Mouse (Mus musculus) liver, adult 2 months (tissue): ENCODE data around the gene Tcf20. TPM values are rescaled to one million over a fixed set of nuclear protein-coding genes. Genes with fewer than 3 reads are reported as not detected.

Source experiments
- DNase-seq: peaks from one replicate; pipeline ENCODE4 v3.0.0-alpha.2; 2011; ENCODE audit warnings: low read depth, low spot score; ENCODE audit errors: extremely low read depth
- H3K27ac ChIP-seq: fragments of 200-500 bp; replicated peaks from 2 replicates; pipeline ENCODE4 v1.5.1; 2012; ENCODE audit warnings: low read depth, mild to moderate bottlenecking, control low read depth, inconsistent platforms, low read length; ENCODE audit not compliant: insufficient read depth
- H3K27me3 ChIP-seq: fragments of 200-500 bp; 2 replicates; pipeline ENCODE4 v1.6.1; 2012; ENCODE audit warnings: mild to moderate bottlenecking, moderate library complexity, low read length, inconsistent platforms; ENCODE audit not compliant: control insufficient read depth, insufficient read depth
- H3K36me3 ChIP-seq: fragments of 200-500 bp; 2 replicates; pipeline ENCODE4 v1.6.1; 2012; ENCODE audit warnings: low read length, inconsistent platforms; ENCODE audit not compliant: control insufficient read depth, insufficient read depth
- H3K4me1 ChIP-seq: fragments of 200-500 bp; 2 replicates; pipeline ENCODE4 v1.6.1; 2011; ENCODE audit warnings: low read length; ENCODE audit not compliant: control insufficient read depth, insufficient read depth
- H3K4me3 ChIP-seq: fragments of 200-500 bp; 2 replicates; pipeline ENCODE4 v1.5.1; 2011; ENCODE audit warnings: low read depth, mild to moderate bottlenecking, control low read depth, low read length, moderate library complexity; ENCODE audit not compliant: insufficient read depth
- H3K79me2 ChIP-seq: fragments of 200-500 bp; 2 replicates; pipeline ENCODE4 v1.6.1; 2012; ENCODE audit warnings: inconsistent platforms, mild to moderate bottlenecking, low read length, moderate library complexity; ENCODE audit not compliant: control insufficient read depth, insufficient read depth
- H3K9ac ChIP-seq: fragments of 200-500 bp; 2 replicates; pipeline ENCODE4 v1.6.1; 2012; ENCODE audit warnings: low read depth, mild to moderate bottlenecking, control low read depth, inconsistent platforms, low read length
- CTCF ChIP-seq: fragments of 200-500 bp; IDR thresholded peaks from 2 replicates; pipeline ENCODE4 v1.5.1; 2011; ENCODE audit warnings: low read depth, low read length, control low read depth
- POLR2A ChIP-seq: fragments of 200-500 bp; IDR thresholded peaks from 2 replicates; pipeline ENCODE4 v1.6.1; 2011; ENCODE audit warnings: low read length, control low read depth; ENCODE audit not compliant: insufficient read depth; ENCODE audit errors: extremely low read depth
- WGBS: fragments of 180-500 bp; shearing (Covaris S2); methylation state at CpG from one replicate; pipeline ENCODE4 v1.1.7; 2018; 5-methylcytosine and 5-hydroxymethylcytosine counted together
- polyA plus RNA-seq: library from polyadenylated mRNA; depleted of rRNA; stranded (reverse); fragments of >200 nt; gene quantifications from 2 replicates; pipeline ENCODE4 v1.2.3, GENCODE M21; 2012
- total RNA-seq: library from RNA; depleted of rRNA; stranded (reverse); fragments of >200 nt; gene quantifications from 2 replicates; pipeline ENCODE4 v1.2.3, GENCODE M21; 2014

The Tcf20 gene
- total and polyA plus RNA-seq, 2 experiments: 8.7 to 22.6 TPM

GRCm38 (mm10) chr15:82954034-82954433 lies 33.6 kb downstream of the Tcf20 start:
- Histone ChIP-seq H3K4me1 (no peaks in the 10 kb centered on the region), H3K4me3 (no peak overlapping the region), H3K27ac (no peak overlapping the region), H3K79me2 (no peaks in the 10 kb centered on the region), H3K27me3 (no peaks in the 10 kb centered on the region), H3K36me3 (no peaks in the 10 kb centered on the region), H3K9ac (no peak overlapping the region)
- WGBS: 69% methylated on average over 5 of the region's 5 CpGs
- DNase-seq: no peak
- TF ChIP-seq POLR2A: no peak
- TF ChIP-seq CTCF: no peak

GRCm38 (mm10) chr15:82953096-82953495 lies 34.6 kb downstream of the Tcf20 start:
- Histone ChIP-seq H3K9ac (no peak overlapping the region), H3K36me3 (no peaks in the 10 kb centered on the region), H3K27ac (no peak overlapping the region), H3K79me2 (no peaks in the 10 kb centered on the region), H3K4me3 (no peak overlapping the region), H3K4me1 (no peaks in the 10 kb centered on the region), H3K27me3 (no peaks in the 10 kb centered on the region)
- TF ChIP-seq CTCF (no peak), POLR2A (no peak)
- 64% methylated on average over 4 of the region's 4 CpGs for WGBS
- no peak for DNase-seq

- H3K36me3 ChIP-seq: no peaks in the 10 kb centered on the region
- H3K27me3 ChIP-seq: no peaks in the 10 kb centered on the region
- no peak for DNase-seq
- H3K27ac ChIP-seq: no peak overlapping the region
- 40% methylated on average over 20 of the region's 20 CpGs for WGBS
- no peaks in the 10 kb centered on the region for H3K79me2 ChIP-seq
- H3K4me3 ChIP-seq: no peak overlapping the region
- H3K4me1 ChIP-seq: no peaks in the 10 kb centered on the region
- H3K9ac ChIP-seq: no peak overlapping the region
- TF ChIP-seq POLR2A (no peak), CTCF (no peak)
These were observed 35.4 kb downstream of the Tcf20 start for GRCm38 (mm10) chr15:82952292-82952705.

- no peak overlapping the region for H3K27ac ChIP-seq
- no peaks in the 10 kb centered on the region for H3K27me3 ChIP-seq
- no peak overlapping the region for H3K4me3 ChIP-seq
- WGBS: 76% methylated on average over 8 of the region's 8 CpGs
- TF ChIP-seq POLR2A (no peak), CTCF (no peak)
- H3K36me3 ChIP-seq: no peaks in the 10 kb centered on the region
- H3K9ac ChIP-seq: no peak overlapping the region
- H3K79me2 ChIP-seq: no peaks in the 10 kb centered on the region
- no peaks in the 10 kb centered on the region for H3K4me1 ChIP-seq
- no peak for DNase-seq
These were observed 37.4 kb downstream of the Tcf20 start for GRCm38 (mm10) chr15:82950246-82950645.

DNA sequence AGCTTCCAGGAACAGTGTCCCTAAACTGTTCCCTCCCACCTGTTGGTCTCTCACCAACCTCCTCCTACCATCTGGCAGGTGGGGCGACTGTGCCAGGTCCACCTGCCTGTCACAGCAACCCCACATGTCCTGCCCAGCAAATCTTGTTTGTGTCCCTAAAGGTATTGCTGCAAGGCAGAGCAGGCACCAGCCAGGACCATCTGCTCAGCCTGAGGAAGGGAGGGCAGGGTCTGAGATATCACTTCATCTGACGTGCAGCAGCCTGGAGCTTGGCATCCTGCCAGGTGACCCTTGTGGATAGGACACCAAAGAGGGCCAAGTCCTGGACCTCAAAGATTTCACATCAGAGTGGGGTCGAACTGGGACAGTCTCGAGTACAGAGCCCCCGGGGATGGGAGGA lies 40.2 kb downstream of the Tcf20 start:
- 46% methylated on average over 5 of the region's 5 CpGs for WGBS
- no peak overlapping the region for H3K4me3 ChIP-seq

DNA sequence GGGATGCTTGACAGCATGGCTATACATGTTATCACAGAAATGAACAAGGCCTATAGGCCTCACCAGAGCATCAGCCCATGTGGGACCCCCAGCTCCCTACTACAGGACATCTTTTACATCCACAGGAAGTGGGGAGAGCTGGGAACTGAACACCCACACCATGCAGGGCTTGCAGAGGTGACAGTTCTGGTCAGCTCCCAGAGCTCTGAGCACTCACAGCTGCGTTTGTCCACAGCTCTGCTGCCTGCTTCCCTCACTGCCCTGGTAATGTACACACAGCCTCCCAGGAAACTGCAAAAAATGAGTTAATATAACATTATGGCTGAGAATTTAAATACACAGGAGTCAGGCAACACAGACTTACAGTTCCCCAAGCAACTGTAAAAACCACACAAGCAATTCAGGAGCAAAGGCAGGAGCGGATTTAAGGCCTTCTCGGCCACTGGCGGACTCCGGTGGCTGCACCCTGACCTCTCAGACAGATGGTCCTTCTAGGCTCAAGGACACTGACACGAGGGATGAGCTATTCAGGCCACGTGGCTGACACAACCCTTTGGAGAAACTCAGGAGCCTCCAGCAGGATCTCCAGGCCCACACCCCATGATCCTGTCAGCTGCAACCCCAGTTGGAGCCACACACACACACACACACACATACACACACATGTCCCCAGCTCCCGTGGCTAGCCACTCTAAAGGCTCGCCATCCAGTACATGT lies 43.0 kb downstream of the Tcf20 start:
- WGBS: 80% methylated on average over 9 of the region's 9 CpGs
- DNase-seq: no peak
- H3K4me1 ChIP-seq: no peaks in the 10 kb centered on the region
- no peak overlapping the region for H3K27ac ChIP-seq
- no peaks in the 10 kb centered on the region for H3K36me3 ChIP-seq
- TF ChIP-seq CTCF (no peak), POLR2A (no peak)
- no peaks in the 10 kb centered on the region for H3K79me2 ChIP-seq
- H3K4me3 ChIP-seq: no peak overlapping the region
- no peaks in the 10 kb centered on the region for H3K27me3 ChIP-seq
- H3K9ac ChIP-seq: no peak overlapping the region

More for the DNA sequence above, 40.2 kb downstream of the Tcf20 start:
- Histone ChIP-seq H3K79me2 (no peaks in the 10 kb centered on the region), H3K27ac (no peak overlapping the region), H3K4me1 (no peaks in the 10 kb centered on the region), H3K9ac (no peak overlapping the region), H3K36me3 (no peaks in the 10 kb centered on the region), H3K27me3 (no peaks in the 10 kb centered on the region)
- TF ChIP-seq POLR2A: no peak
- TF ChIP-seq CTCF: no peak
- no peak for DNase-seq
